Comparison of ENCODE assay signal across 8 mouse cellular contexts in the genomic region with DNA sequence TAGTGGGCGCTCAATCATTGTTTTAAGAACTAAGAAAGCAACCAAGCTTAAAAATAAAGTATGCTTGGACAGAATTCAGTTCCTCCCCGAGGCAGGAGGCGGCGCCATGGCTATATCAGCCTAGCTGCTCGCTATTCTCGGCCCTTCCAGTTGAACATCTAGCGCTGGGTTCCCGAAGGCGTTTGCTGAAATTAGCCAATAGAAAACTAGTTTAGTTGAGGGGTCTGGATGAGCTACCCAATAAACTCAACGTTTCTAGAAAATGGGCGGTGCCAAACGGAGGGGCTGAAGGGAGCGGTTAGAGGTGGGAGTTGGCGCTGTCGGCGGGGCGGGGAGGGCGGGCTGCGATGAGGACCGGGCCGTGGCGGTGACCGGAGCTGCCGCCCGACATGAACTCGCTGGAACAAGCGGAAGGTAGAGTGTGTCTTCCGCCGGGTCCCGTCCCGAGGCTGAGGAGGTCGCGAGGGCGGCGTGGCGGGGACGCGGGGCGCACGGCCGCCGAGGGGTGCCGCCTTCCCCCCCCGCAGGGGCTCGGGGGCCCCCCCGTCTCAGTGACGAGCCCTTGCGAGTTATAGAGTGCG. TPM values are rescaled to one million over a fixed set of nuclear protein-coding genes. Genes with fewer than 3 reads are reported as not detected.
DNase-seq lines count a peak whose midpoint lies in the region; ATAC-seq and TF ChIP-seq lines count a peak whose summit lies in the region.

TSS of gene Cnep1r1 (plus strand) at position 314 of the 581 bp plus-strand sequence.

- under 1% methylated on average over 47 of the region's 49 CpGs for WGBS in embryonic facial prominence, embryonic 13.5 days
- WGBS in kidney, adult 2 months: under 1% methylated on average over 48 of the region's 49 CpGs
- WGBS in limb, embryonic 12.5 days: 1% methylated on average over 48 of the region's 49 CpGs
- WGBS in midbrain, embryonic 15.5 days: under 1% methylated on average over 44 of the region's 49 CpGs
- under 1% methylated on average over 49 of the region's 49 CpGs for WGBS in spleen, adult 2 months

- peak within 1 kb of the TSS; percentile 77 for H3K27ac ChIP-seq in embryonic facial prominence, embryonic 13.5 days
- H3K27ac ChIP-seq in kidney, adult 2 months (ENCODE audit: insufficient read depth, low read depth, low read length): peak within 1 kb of the TSS; percentile 80
- peak within 1 kb of the TSS; percentile 83 for H3K27ac ChIP-seq in limb, embryonic 12.5 days
- H3K27ac ChIP-seq in midbrain, embryonic 15.5 days: peak within 1 kb of the TSS; percentile 79
- peak within 1 kb of the TSS; percentile 91 for H3K27ac ChIP-seq in spleen, adult 2 months (ENCODE audit: insufficient read depth, low read length)

- 0 out of 2 replicates have a peak, but pooled peaks cover 7% of the 10 kb centered on the region for H3K27me3 ChIP-seq in embryonic facial prominence, embryonic 13.5 days
- H3K27me3 ChIP-seq in kidney, adult 2 months (replicated peaks; ENCODE audit: control insufficient read depth, insufficient read depth, low read length): no peaks in the 10 kb centered on the region
- no peaks in the 10 kb centered on the region for H3K27me3 ChIP-seq in limb, embryonic 12.5 days
- no peaks in the 10 kb centered on the region for H3K27me3 ChIP-seq in midbrain, embryonic 15.5 days (replicated peaks)
- H3K27me3 ChIP-seq in spleen, adult 2 months (ENCODE audit: control insufficient read depth, insufficient read depth, low read length): peaks cover 1% of the 10 kb centered on the region; the same call in 1 of the 2 replicates

- H3K4me1 ChIP-seq in embryonic facial prominence, embryonic 13.5 days: peaks cover 12% of the 10 kb centered on the region
- 0 out of 2 replicates have a peak, but pooled peaks cover 2% of the 10 kb centered on the region for H3K4me1 ChIP-seq in kidney, adult 2 months (ENCODE audit: control insufficient read depth, insufficient read depth, low read length)
- peaks cover 11% of the 10 kb centered on the region; the same call in 1 of the 2 replicates for H3K4me1 ChIP-seq in limb, embryonic 12.5 days (replicated peaks)
- H3K4me1 ChIP-seq in midbrain, embryonic 15.5 days: peaks cover 13% of the 10 kb centered on the region
- no peaks in the 10 kb centered on the region for H3K4me1 ChIP-seq in spleen, adult 2 months (ENCODE audit: control insufficient read depth, insufficient read depth, insufficient read length)

- ATAC-seq in embryonic facial prominence, embryonic 13.5 days (ENCODE audit: insufficient number of reproducible peaks, insufficient read depth, low FRiP score, low TSS enrichment, low read depth): peak; percentile 99
- peak; percentile 97 for ATAC-seq in limb, embryonic 12.5 days (ENCODE audit: insufficient number of reproducible peaks, insufficient read depth, low FRiP score, low TSS enrichment, low read depth)
- peak; percentile 100 for ATAC-seq in midbrain, embryonic 15.5 days (replicated peaks)

- peak; percentile 73 for TF ChIP-seq CTCF in kidney, adult 2 months (conservative IDR thresholded peaks at IDR 0.05; ENCODE audit: insufficient read depth, insufficient read length, low read depth, low read length)
- peak; percentile 48; the same call in 1 of the 2 replicates for TF ChIP-seq CTCF in spleen, adult 2 months (IDR thresholded peaks at IDR 0.05; ENCODE audit: extremely low read depth, insufficient read depth, insufficient read length, insufficient replicate concordance)

- H3K9ac ChIP-seq in embryonic facial prominence, embryonic 13.5 days: peak within 1 kb of the TSS; percentile 93
- peak within 1 kb of the TSS; percentile 92 for H3K9ac ChIP-seq in limb, embryonic 12.5 days (replicated peaks)
- H3K9ac ChIP-seq in midbrain, embryonic 15.5 days: peak within 1 kb of the TSS; percentile 92

- peaks cover 22% of the 10 kb centered on the region for H3K36me3 ChIP-seq in embryonic facial prominence, embryonic 13.5 days
- no peaks in the 10 kb centered on the region for H3K36me3 ChIP-seq in kidney, adult 2 months (ENCODE audit: control insufficient read depth, insufficient read depth, low read length)
- H3K36me3 ChIP-seq in limb, embryonic 12.5 days: peaks cover 31% of the 10 kb centered on the region
- peaks cover 12% of the 10 kb centered on the region; the same call in 1 of the 2 replicates for H3K36me3 ChIP-seq in midbrain, embryonic 15.5 days (replicated peaks)
- H3K36me3 ChIP-seq in spleen, adult 2 months (ENCODE audit: control insufficient read depth, insufficient read depth, low read length): 0 out of 2 replicates have a peak, but pooled peaks cover 2% of the 10 kb centered on the region

- peak within 1 kb of the TSS; percentile 66 for H3K4me2 ChIP-seq in embryonic facial prominence, embryonic 13.5 days
- peak within 1 kb of the TSS; percentile 80 for H3K4me2 ChIP-seq in limb, embryonic 12.5 days
- peak within 1 kb of the TSS; percentile 69 for H3K4me2 ChIP-seq in midbrain, embryonic 15.5 days

- peak; percentile 87 for DNase-seq in 3134 (ENCODE audit: extremely low read depth, insufficient read length, low spot score)
- peak; percentile 91 for DNase-seq in adrenal gland, postnatal 36 days
- DNase-seq in heart, adult 18-20 months: peak; percentile 97 to 99
- peak; percentile 99 for DNase-seq in kidney, adult 2 months
- DNase-seq in spleen, adult 2 months (ENCODE audit: low read depth in 1 of 2, low spot score in 2 of 2): peak; percentile 89 to 99

- TF ChIP-seq POLR2A in kidney, adult 2 months (IDR thresholded peaks at IDR 0.05; ENCODE audit: low read depth, low read length): peak; percentile 35
- TF ChIP-seq POLR2A in spleen, adult 2 months (IDR thresholded peaks at IDR 0.05; ENCODE audit: low read depth, low read length): peak; percentile 57; the same call in 1 of the 2 replicates

- peak within 1 kb of the TSS; percentile 84 for H3K4me3 ChIP-seq in embryonic facial prominence, embryonic 13.5 days
- H3K4me3 ChIP-seq in kidney, adult 2 months (ENCODE audit: insufficient read depth, low read depth, low read length): peak within 1 kb of the TSS; percentile 94
- peak within 1 kb of the TSS; percentile 97 for H3K4me3 ChIP-seq in limb, embryonic 12.5 days (replicated peaks)
- peak within 1 kb of the TSS; percentile 97 for H3K4me3 ChIP-seq in midbrain, embryonic 15.5 days
- peak within 1 kb of the TSS; percentile 95 for H3K4me3 ChIP-seq in spleen, adult 2 months (ENCODE audit: extremely low read depth, insufficient read depth, insufficient read length)

- H3K9me3 ChIP-seq in embryonic facial prominence, embryonic 13.5 days: no peaks in the 10 kb centered on the region
- H3K9me3 ChIP-seq in limb, embryonic 12.5 days: no peaks in the 10 kb centered on the region
- no peaks in the 10 kb centered on the region for H3K9me3 ChIP-seq in midbrain, embryonic 15.5 days

RNA-seq across cellular contexts. Expression of gene Cnep1r1, which starts in this region (rescaled TPM):
- total RNA-seq in adrenal gland, postnatal 36 days (2021): 10 to 100 TPM; 34.6 to 38.2 TPM
- polyA plus RNA-seq in embryonic facial prominence, embryonic 13.5 days (2015; fragmentation: Nextera tagmentation; extraction: Ambion mirVana): 67.9 and 72.4 TPM in 2 replicates
- 10 to 100 TPM; 36.0 to 37.5 TPM for total RNA-seq in heart, adult 18-20 months (2021)
- polyA plus RNA-seq in kidney, adult 2 months (2012; rRNA removed): 15.1 and 23.7 TPM in 2 replicates
- 58.2 and 58.5 TPM in 2 replicates for polyA plus RNA-seq in limb, embryonic 12.5 days (2016; fragmentation: Nextera tagmentation; extraction: Ambion mirVana)
- polyA plus RNA-seq in midbrain, embryonic 15.5 days (2015; fragmentation: Nextera tagmentation; extraction: Ambion mirVana): 38.4 and 40.2 TPM in 2 replicates
- 6.0 and 7.3 TPM in 2 replicates for polyA plus RNA-seq in spleen, adult 2 months (2012; rRNA removed)

Comparison
In these comparisons a context has a peak if more than half of its experiments do, and no peak if none do; other contexts are left out.
1. Peak in every context shown above with its lines: DNase-seq, ATAC-seq, H3K4me3 ChIP-seq and H3K27ac ChIP-seq.